Mouse (Mus musculus): ENCODE results near the gene Shisa3.

- TF ChIP-seq ZC3H11A (IDR thresholded peaks at IDR 0.05; ENCODE audit: borderline replicate concordance, low read depth, low read length) (no peak), CHD2 (IDR thresholded peaks at IDR 0.05; ENCODE audit: low read depth, low read length) (0 out of 2 replicates have a peak, but pooled peaks have one; percentile 40), ZNF384 (IDR thresholded peaks at IDR 0.05; ENCODE audit: low read depth, low read length) (peak; percentile 80), HCFC1 (IDR thresholded peaks at IDR 0.05; ENCODE audit: borderline replicate concordance, insufficient read depth, low read length) (no peak), MAFK (IDR thresholded peaks at IDR 0.05; ENCODE audit: insufficient read depth, low read depth, low read length) (peak; percentile 52; the same call in 1 of the 2 replicates)
Observed at GRCm38 (mm10) chr5:67633138-67633782, 25.6 kb downstream of the Shisa3 start.

Measured in ES-E14 (cell line).